Mouse (Mus musculus): ENCODE data around the gene Sytl5. TPM values are rescaled to one million over a fixed set of nuclear protein-coding genes. Genes with fewer than 3 reads are reported as not detected.

Sytl5 gene
- polyA plus RNA-seq (2016; fragmentation: Nextera tagmentation; extraction: Ambion mirVana), result 0.34 and 0.35 TPM in 2 replicates

DNA sequence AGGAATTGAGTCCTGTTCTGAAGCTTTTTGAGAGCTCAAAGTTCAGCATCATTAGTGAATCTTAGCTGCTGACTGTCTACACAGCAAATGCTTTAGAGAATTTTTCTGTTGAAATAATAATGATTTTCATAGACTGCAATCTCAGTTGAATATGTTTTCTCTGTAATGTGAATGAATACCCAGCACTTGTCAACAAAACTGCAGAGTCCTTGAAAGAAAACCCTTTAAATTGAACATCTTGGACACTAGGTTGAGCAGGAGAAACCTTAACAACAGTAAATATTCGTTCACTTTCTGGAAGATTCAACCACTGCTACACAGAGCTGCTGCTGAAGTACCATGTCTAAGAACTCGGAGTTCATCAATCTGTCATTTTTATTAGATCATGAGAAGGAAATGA lies at the start of gene Sytl5:
Sytl5 (plus strand) TSS at position 301 of the 400 bp plus-strand sequence.
- H3K4me3 ChIP-seq, result no peak within 1 kb of the TSS

GRCm38 (mm10) chrX:9846628-9847027 lies 38.8 kb upstream of the Sytl5 start, which contains the start of gene Hypm:
Gene Hypm, plus strand, starts transcription at chrX:9846928.
- no peaks in the 10 kb centered on the region for H3K27me3 ChIP-seq (replicated peaks; ENCODE audit: low read depth, poor library complexity, severe bottlenecking)
- H3K27ac ChIP-seq (replicated peaks), result no peak within 1 kb of the TSS
- H3K4me3 ChIP-seq, result no peak within 1 kb of the TSS
- no peaks in the 10 kb centered on the region for H3K9me3 ChIP-seq
- WGBS, result 84% methylated on average over 3 of the region's 3 CpGs
- no peaks in the 10 kb centered on the region for H3K36me3 ChIP-seq (replicated peaks)
- no peak for DNase-seq (ENCODE audit: low spot score)
- H3K4me1 ChIP-seq, result no peaks in the 10 kb centered on the region

More for the DNA sequence above, at the start of gene Sytl5:
- Histone ChIP-seq H3K27me3 (replicated peaks; ENCODE audit: low read depth, poor library complexity, severe bottlenecking) (no peaks in the 10 kb centered on the region), H3K27ac (replicated peaks) (no peak within 1 kb of the TSS), H3K9me3 (no peaks in the 10 kb centered on the region), H3K4me1 (no peaks in the 10 kb centered on the region), H3K36me3 (replicated peaks) (no peaks in the 10 kb centered on the region)
- 71% methylated on average over 2 of the region's 2 CpGs for whole genome bisulfite sequencing
- DNase-seq (ENCODE audit: low spot score), result no peak

GRCm38 (mm10) chrX:9849403-9849802 lies 36.0 kb upstream of the Sytl5 start, which contains the start of gene H2al3:
Gene H2al3, plus strand, starts transcription at chrX:9849703.
- no peaks in the 10 kb centered on the region for H3K4me1 ChIP-seq
- 46% methylated on average over 1 of the region's 1 CpGs for WGBS
- no peaks in the 10 kb centered on the region for H3K36me3 ChIP-seq (replicated peaks)
- no peaks in the 10 kb centered on the region for H3K27me3 ChIP-seq (replicated peaks; ENCODE audit: low read depth, poor library complexity, severe bottlenecking)
- H3K27ac ChIP-seq (replicated peaks), result no peak within 1 kb of the TSS
- DNase-seq (ENCODE audit: low spot score), result no peak
- no peaks in the 10 kb centered on the region for H3K9me3 ChIP-seq
- H3K4me3 ChIP-seq, result no peak within 1 kb of the TSS

- Histone ChIP-seq H3K4me3 (no peak overlapping the region), H3K36me3 (replicated peaks) (no peaks in the 10 kb centered on the region)
- 86% methylated on average over 2 of the region's 2 CpGs for WGBS
Observed at GRCm38 (mm10) chrX:9861859-9862258, 23.6 kb upstream of the Sytl5 start.

DNA sequence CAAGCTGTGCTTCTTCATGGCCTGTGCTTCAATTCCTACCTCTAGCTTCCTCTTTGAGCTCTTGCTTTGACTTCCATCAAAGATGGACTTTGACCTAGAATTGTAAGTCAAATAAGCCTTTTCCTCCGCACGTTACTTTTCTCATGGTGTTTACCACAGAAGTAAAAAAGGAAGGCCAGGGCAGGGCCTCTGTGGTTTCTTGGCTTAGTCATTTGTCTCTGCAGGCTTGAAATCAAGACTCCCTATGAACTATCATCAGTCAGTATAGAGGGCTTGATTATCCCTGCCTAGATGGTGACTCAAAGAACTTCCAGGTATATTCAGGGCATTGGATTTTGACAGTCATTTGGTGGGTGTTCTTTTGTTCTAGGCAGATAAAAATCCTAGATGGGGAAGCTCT lies 9.9 kb upstream of the Sytl5 start:
- no peak for DNase-seq (ENCODE audit: low spot score)
- H3K4me1 ChIP-seq, result no peaks in the 10 kb centered on the region
- WGBS, result 91% methylated on average over 2 of the region's 2 CpGs

More at GRCm38 (mm10) chrX:9861859-9862258, 23.6 kb upstream of the Sytl5 start:
- DNase-seq (ENCODE audit: low spot score), result no peak
- no peak overlapping the region for H3K27ac ChIP-seq (replicated peaks)
- H3K27me3 ChIP-seq (replicated peaks; ENCODE audit: low read depth, poor library complexity, severe bottlenecking), result no peaks in the 10 kb centered on the region
- no peaks in the 10 kb centered on the region for H3K9me3 ChIP-seq
- H3K4me1 ChIP-seq, result no peaks in the 10 kb centered on the region

GRCm38 (mm10) chrX:9909572-9909971 lies 24.1 kb downstream of the Sytl5 start:
- Histone ChIP-seq H3K4me3 (no peak overlapping the region), H3K27ac (replicated peaks) (no peak overlapping the region), H3K27me3 (replicated peaks; ENCODE audit: low read depth, poor library complexity, severe bottlenecking) (no peaks in the 10 kb centered on the region), H3K36me3 (replicated peaks) (no peaks in the 10 kb centered on the region), H3K4me1 (no peaks in the 10 kb centered on the region), H3K9me3 (no peaks in the 10 kb centered on the region)
- WGBS, result 77% methylated on average over 2 of the region's 2 CpGs
- DNase-seq (ENCODE audit: low spot score), result no peak

More for the DNA sequence above, 9.9 kb upstream of the Sytl5 start:
- Histone ChIP-seq H3K9me3 (no peaks in the 10 kb centered on the region), H3K27me3 (replicated peaks; ENCODE audit: low read depth, poor library complexity, severe bottlenecking) (no peaks in the 10 kb centered on the region), H3K4me3 (no peak overlapping the region), H3K27ac (replicated peaks) (no peak overlapping the region), H3K36me3 (replicated peaks) (no peaks in the 10 kb centered on the region)

GRCm38 (mm10) chrX:9933839-9934238 lies 48.4 kb downstream of the Sytl5 start:
- H3K36me3 ChIP-seq (replicated peaks), result no peaks in the 10 kb centered on the region
- no peak for DNase-seq (ENCODE audit: low spot score)
- H3K4me1 ChIP-seq, result no peaks in the 10 kb centered on the region
- H3K4me3 ChIP-seq, result no peak overlapping the region
- H3K9me3 ChIP-seq, result no peaks in the 10 kb centered on the region
- no peak overlapping the region for H3K27ac ChIP-seq (replicated peaks)
- no peaks in the 10 kb centered on the region for H3K27me3 ChIP-seq (replicated peaks; ENCODE audit: low read depth, poor library complexity, severe bottlenecking)

DNA sequence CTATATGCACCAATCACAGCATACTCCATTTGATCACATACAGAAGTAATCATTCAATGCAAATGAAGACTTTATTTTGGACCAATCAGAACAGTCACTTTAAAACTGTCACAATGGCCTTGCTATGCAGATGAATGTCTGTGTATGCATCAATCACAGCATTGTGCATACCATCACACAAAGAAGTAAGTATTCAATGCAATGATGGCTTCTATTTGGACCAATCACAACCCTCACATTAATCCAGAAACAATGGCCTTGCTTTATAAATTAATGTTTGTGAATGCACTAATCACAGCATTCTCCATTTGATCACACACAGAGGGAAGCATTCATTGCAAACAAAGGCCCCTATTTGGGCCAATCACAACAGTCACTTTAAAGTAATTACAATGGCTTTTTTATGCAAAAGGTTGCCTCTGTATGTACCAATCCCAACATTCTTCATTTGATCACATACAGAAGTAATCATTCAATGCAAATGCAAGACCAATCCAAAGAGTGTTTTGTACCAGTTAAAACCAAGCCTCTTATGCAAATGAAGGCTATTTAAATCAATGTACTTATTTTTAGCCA lies 98.8 kb downstream of the Sytl5 start:
- no peaks in the 10 kb centered on the region for H3K9me3 ChIP-seq
- H3K36me3 ChIP-seq (replicated peaks), result no peaks in the 10 kb centered on the region
- H3K4me1 ChIP-seq, result no peaks in the 10 kb centered on the region
- no peaks in the 10 kb centered on the region for H3K27me3 ChIP-seq (replicated peaks; ENCODE audit: low read depth, poor library complexity, severe bottlenecking)
- no peak overlapping the region for H3K4me3 ChIP-seq
- no peak overlapping the region for H3K27ac ChIP-seq (replicated peaks)
- DNase-seq (ENCODE audit: low spot score), result no peak

DNA sequence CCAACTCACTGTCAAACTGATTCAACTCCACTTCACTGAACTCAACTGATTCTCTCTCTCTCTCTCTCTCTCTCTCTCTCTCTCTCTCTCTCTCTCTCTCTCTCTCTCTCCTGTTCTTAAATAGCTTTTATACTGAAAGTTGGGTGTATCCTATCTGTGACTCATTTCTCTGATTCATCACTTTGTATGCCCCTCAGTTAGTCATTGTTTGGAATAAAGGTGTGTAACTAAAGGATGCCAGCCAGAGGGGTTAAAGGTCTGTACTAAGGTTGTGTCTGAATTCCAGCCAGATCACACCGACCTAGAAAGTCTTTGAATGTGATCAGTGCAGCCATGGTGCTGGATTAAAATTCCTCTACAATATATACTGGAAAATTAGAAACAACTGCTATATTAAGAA lies 115.3 kb downstream of the Sytl5 start:
- Histone ChIP-seq H3K4me1 (no peaks in the 10 kb centered on the region), H3K27me3 (replicated peaks; ENCODE audit: low read depth, poor library complexity, severe bottlenecking) (no peaks in the 10 kb centered on the region), H3K36me3 (replicated peaks) (no peaks in the 10 kb centered on the region), H3K27ac (replicated peaks) (no peak overlapping the region), H3K9me3 (no peaks in the 10 kb centered on the region), H3K4me3 (no peak overlapping the region)
- no peak for DNase-seq (ENCODE audit: low spot score)
- 73% methylated on average over 1 of the region's 1 CpGs for WGBS

- Histone ChIP-seq H3K36me3 (replicated peaks) (no peaks in the 10 kb centered on the region), H3K4me3 (no peak overlapping the region)
Observed at GRCm38 (mm10) chrX:10005946-10006345, 120.5 kb downstream of the Sytl5 start.

DNA sequence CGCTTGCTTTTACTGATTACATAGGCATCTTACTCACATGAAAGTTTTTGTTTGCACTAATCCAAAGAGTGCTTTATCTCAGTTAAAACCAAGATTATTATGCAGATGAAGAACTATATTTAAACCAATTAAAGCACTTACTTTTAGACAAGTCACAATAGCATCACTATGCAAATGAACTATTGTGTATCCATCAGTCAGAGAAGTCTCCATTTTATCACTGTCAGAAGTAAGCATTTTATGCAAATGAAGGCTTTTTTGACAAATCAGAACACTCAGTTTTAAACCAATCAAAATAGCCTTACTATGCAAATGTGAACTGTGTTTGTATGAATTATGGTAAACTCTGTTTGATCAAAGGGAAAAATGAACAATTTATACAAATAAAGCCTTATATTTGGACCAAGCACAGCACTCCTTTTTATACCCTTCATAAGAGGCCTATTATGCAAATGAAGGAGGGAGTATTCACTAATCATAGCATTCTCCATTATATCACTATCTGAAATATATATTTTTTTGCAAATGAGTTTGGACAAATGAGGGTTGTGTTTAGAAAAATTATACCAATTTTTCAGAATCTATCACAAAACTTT lies 122.4 kb downstream of the Sytl5 start:
- H3K9me3 ChIP-seq, result no peaks in the 10 kb centered on the region
- H3K36me3 ChIP-seq (replicated peaks), result no peaks in the 10 kb centered on the region
- H3K4me1 ChIP-seq, result no peaks in the 10 kb centered on the region
- DNase-seq (ENCODE audit: low spot score), result no peak
- H3K27ac ChIP-seq (replicated peaks), result no peak overlapping the region
- no peak overlapping the region for H3K4me3 ChIP-seq
- 94% methylated on average over 1 of the region's 1 CpGs for WGBS
- no peaks in the 10 kb centered on the region for H3K27me3 ChIP-seq (replicated peaks; ENCODE audit: low read depth, poor library complexity, severe bottlenecking)

More at GRCm38 (mm10) chrX:10005946-10006345, 120.5 kb downstream of the Sytl5 start:
- no peaks in the 10 kb centered on the region for H3K27me3 ChIP-seq (replicated peaks; ENCODE audit: low read depth, poor library complexity, severe bottlenecking)
- no peak overlapping the region for H3K27ac ChIP-seq (replicated peaks)
- no peak for DNase-seq (ENCODE audit: low spot score)
- 72% methylated on average over 1 of the region's 1 CpGs for WGBS
- H3K9me3 ChIP-seq, result no peaks in the 10 kb centered on the region
- no peaks in the 10 kb centered on the region for H3K4me1 ChIP-seq

- Histone ChIP-seq H3K27me3 (replicated peaks; ENCODE audit: low read depth, poor library complexity, severe bottlenecking) (no peaks in the 10 kb centered on the region), H3K4me3 (no peak overlapping the region), H3K36me3 (replicated peaks) (no peaks in the 10 kb centered on the region), H3K9me3 (no peaks in the 10 kb centered on the region), H3K27ac (replicated peaks) (no peak overlapping the region), H3K4me1 (no peaks in the 10 kb centered on the region)
- DNase-seq (ENCODE audit: low spot score), result no peak
Observed at GRCm38 (mm10) chrX:10010202-10010601, 124.8 kb downstream of the Sytl5 start.

DNA sequence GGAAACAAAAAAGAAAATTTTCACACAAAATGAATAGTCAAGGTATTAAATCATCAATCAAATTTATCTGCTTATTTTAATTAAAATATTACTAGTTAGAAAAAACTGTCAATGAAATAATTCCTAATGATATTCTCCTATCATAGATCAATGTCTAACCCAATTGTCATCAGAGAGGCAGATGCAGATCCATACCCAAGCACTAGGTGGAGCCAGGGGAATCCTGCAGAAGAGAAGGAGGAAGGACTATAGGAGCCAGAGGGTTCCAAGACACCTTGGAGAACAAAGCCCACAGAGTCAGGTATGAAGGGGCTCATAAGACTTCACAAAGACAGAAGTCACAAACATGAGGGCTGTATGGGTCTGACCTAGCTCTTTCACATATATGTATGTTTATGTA lies 149.2 kb downstream of the Sytl5 start:
- Histone ChIP-seq H3K36me3 (replicated peaks) (no peaks in the 10 kb centered on the region), H3K4me3 (no peak overlapping the region), H3K4me1 (no peaks in the 10 kb centered on the region), H3K27ac (replicated peaks) (no peak overlapping the region), H3K9me3 (no peaks in the 10 kb centered on the region), H3K27me3 (replicated peaks; ENCODE audit: low read depth, poor library complexity, severe bottlenecking) (no peaks in the 10 kb centered on the region)
- peak; percentile 9 for DNase-seq (ENCODE audit: low spot score)

Measured in embryonic facial prominence, embryonic 10.5 days (tissue).